Mouse (Mus musculus): Measurements from ENCODE around the gene Golm1. TPM values are rescaled to one million over a fixed set of nuclear protein-coding genes. Genes with fewer than 3 reads are reported as not detected.
A peak's percentile ranks its signal among the peaks of the same experiment; 100 is the strongest.

The Golm1 gene
- polyA plus RNA-seq, 2 experiments = 27.8 to 43.2 TPM

DNA sequence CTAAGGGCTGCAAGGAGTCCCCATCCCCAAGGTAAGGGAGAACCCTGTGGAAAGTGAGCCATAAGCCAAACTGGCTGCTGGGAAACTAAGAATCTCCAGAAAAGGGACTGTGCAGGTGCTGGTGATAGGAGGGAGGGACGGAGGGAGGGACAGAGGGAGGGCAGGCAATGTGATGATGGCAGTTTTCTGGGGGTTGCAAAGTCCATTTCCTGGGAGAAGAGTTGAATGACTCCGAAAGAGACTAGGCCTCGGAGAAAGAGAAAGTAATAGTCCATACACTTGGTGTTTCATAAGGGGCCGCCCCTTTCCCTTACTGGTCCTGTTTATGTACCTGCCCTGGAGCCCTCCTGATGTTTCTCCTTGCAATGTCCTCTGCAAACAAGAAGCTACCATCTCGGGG is 21.1 kb downstream of the Golm1 start:
- no peak for ATAC-seq (ENCODE audit: low FRiP score, low read depth)
- peaks cover 2% of the 10 kb centered on the region for H3K36me3 ChIP-seq (ENCODE audit: control insufficient read depth, insufficient read depth, low read length)
- H3K27me3 ChIP-seq (ENCODE audit: control insufficient read depth, insufficient read depth, low read length) = no peaks in the 10 kb centered on the region
- no peak overlapping the region for H3K9ac ChIP-seq (ENCODE audit: low read depth, low read length, severe bottlenecking)
- TF ChIP-seq POLR2A (IDR thresholded peaks at IDR 0.05; ENCODE audit: borderline replicate concordance, extremely low read depth, insufficient read depth, insufficient read length) = no peak
- no peaks in the 10 kb centered on the region for H3K9me3 ChIP-seq (ENCODE audit: control insufficient read depth, low read length)
- 89% methylated on average over 5 of the region's 5 CpGs for WGBS
- H3K4me2 ChIP-seq (replicated peaks; ENCODE audit: low read depth, low read length, severe bottlenecking) = no peak overlapping the region
- DNase-seq (ENCODE audit: low spot score) = no peak
- 0 out of 2 replicates have a peak, but pooled peaks cover 3% of the 10 kb centered on the region for H3K4me1 ChIP-seq (ENCODE audit: control insufficient read depth, insufficient read depth, low read length)
- no peak overlapping the region for H3K4me3 ChIP-seq (replicated peaks; ENCODE audit: low read length)
- H3K27ac ChIP-seq (replicated peaks; ENCODE audit: low read depth, low read length) = no peak overlapping the region

DNA sequence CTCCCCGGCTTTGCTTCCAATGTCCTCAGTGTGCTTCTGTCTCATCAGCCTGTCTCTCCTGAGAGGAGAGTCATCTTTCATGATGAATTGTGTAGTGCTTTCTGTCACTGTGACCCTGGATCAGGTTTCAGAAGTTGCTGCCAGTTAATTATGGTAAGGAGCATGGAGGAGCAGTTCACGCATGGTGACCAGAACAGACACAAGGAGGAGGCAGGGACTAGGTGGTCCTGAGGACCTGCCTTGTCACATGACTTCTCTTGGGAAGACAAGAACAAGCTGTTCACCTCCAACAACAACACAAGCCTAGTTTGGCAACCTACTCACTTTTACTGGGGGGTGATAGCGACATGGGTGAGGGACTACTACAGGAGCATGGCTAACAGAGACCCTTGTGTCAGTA is 22.5 kb downstream of the Golm1 start:
- ATAC-seq (ENCODE audit: low FRiP score, low read depth) (no peak), DNase-seq (ENCODE audit: low spot score) (no peak)
- H3K4me2 ChIP-seq (replicated peaks; ENCODE audit: low read depth, low read length, severe bottlenecking) = no peak overlapping the region
- no peaks in the 10 kb centered on the region for H3K9me3 ChIP-seq (ENCODE audit: control insufficient read depth, low read length)
- no peak overlapping the region for H3K9ac ChIP-seq (ENCODE audit: low read depth, low read length, severe bottlenecking)
- WGBS = 64% methylated on average over 3 of the region's 3 CpGs
- no peaks in the 10 kb centered on the region for H3K27me3 ChIP-seq (ENCODE audit: control insufficient read depth, insufficient read depth, low read length)
- H3K36me3 ChIP-seq (ENCODE audit: control insufficient read depth, insufficient read depth, low read length) = peaks cover 14% of the 10 kb centered on the region
- H3K4me3 ChIP-seq (replicated peaks; ENCODE audit: low read length) = no peak overlapping the region
- no peak for TF ChIP-seq POLR2A (IDR thresholded peaks at IDR 0.05; ENCODE audit: borderline replicate concordance, extremely low read depth, insufficient read depth, insufficient read length)
- no peak overlapping the region; the same call in 1 of the 2 replicates for H3K27ac ChIP-seq (replicated peaks; ENCODE audit: low read depth, low read length)
- 0 out of 2 replicates have a peak, but pooled peaks cover 3% of the 10 kb centered on the region for H3K4me1 ChIP-seq (ENCODE audit: control insufficient read depth, insufficient read depth, low read length)

GRCm38 (mm10) chr13:59652651-59653050 is 23.0 kb downstream of the Golm1 start:
- DNase-seq (ENCODE audit: low spot score) (peak; percentile 45), ATAC-seq (ENCODE audit: low FRiP score, low read depth) (peak; percentile 61; the same call in 1 of the 2 replicates)
- H3K9me3 ChIP-seq (ENCODE audit: control insufficient read depth, low read length) = no peaks in the 10 kb centered on the region
- H3K27ac ChIP-seq (replicated peaks; ENCODE audit: low read depth, low read length) = no peak overlapping the region
- H3K36me3 ChIP-seq (ENCODE audit: control insufficient read depth, insufficient read depth, low read length) = peaks cover 17% of the 10 kb centered on the region
- H3K4me3 ChIP-seq (replicated peaks; ENCODE audit: low read length) = no peak overlapping the region
- H3K4me1 ChIP-seq (ENCODE audit: control insufficient read depth, insufficient read depth, low read length) = 0 out of 2 replicates have a peak, but pooled peaks cover 3% of the 10 kb centered on the region
- H3K9ac ChIP-seq (ENCODE audit: low read depth, low read length, severe bottlenecking) = no peak overlapping the region
- 69% methylated on average over 5 of the region's 5 CpGs for WGBS
- no peak overlapping the region for H3K4me2 ChIP-seq (replicated peaks; ENCODE audit: low read depth, low read length, severe bottlenecking)
- TF ChIP-seq POLR2A (IDR thresholded peaks at IDR 0.05; ENCODE audit: borderline replicate concordance, extremely low read depth, insufficient read depth, insufficient read length) = no peak
- H3K27me3 ChIP-seq (ENCODE audit: control insufficient read depth, insufficient read depth, low read length) = no peaks in the 10 kb centered on the region

DNA sequence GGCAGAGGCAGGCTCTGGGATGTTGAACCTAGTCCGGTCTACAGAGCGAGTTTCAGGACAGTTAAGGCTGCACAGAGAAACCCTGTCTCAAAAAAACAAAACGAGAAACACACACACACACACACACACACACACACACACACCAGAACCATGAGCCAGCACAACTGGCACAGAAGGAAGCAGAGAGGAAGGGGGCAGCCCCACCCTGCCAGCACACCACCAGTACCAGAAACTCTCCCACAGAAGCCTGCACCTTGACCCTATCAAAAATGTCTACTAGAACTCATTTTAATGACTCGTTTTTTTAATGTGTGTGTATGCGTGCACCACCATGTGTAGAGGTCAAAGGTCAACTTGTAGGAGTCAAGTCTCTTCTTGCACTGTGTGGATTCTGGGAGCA is 25.8 kb downstream of the Golm1 start:
- TF ChIP-seq POLR2A (IDR thresholded peaks at IDR 0.05; ENCODE audit: borderline replicate concordance, extremely low read depth, insufficient read depth, insufficient read length) = no peak
- no peaks in the 10 kb centered on the region for H3K4me1 ChIP-seq (ENCODE audit: control insufficient read depth, insufficient read depth, low read length)
- H3K4me3 ChIP-seq (replicated peaks; ENCODE audit: low read length) = no peak overlapping the region
- H3K9ac ChIP-seq (ENCODE audit: low read depth, low read length, severe bottlenecking) = no peak overlapping the region
- no peaks in the 10 kb centered on the region for H3K9me3 ChIP-seq (ENCODE audit: control insufficient read depth, low read length)
- H3K4me2 ChIP-seq (replicated peaks; ENCODE audit: low read depth, low read length, severe bottlenecking) = no peak overlapping the region
- DNase-seq (ENCODE audit: low spot score) = no peak
- no peaks in the 10 kb centered on the region for H3K27me3 ChIP-seq (ENCODE audit: control insufficient read depth, insufficient read depth, low read length)
- H3K27ac ChIP-seq (replicated peaks; ENCODE audit: low read depth, low read length) = no peak overlapping the region
- peaks cover 19% of the 10 kb centered on the region for H3K36me3 ChIP-seq (ENCODE audit: control insufficient read depth, insufficient read depth, low read length)
- WGBS = 62% methylated on average over 5 of the region's 5 CpGs
- ATAC-seq (ENCODE audit: low FRiP score, low read depth) = no peak

DNA sequence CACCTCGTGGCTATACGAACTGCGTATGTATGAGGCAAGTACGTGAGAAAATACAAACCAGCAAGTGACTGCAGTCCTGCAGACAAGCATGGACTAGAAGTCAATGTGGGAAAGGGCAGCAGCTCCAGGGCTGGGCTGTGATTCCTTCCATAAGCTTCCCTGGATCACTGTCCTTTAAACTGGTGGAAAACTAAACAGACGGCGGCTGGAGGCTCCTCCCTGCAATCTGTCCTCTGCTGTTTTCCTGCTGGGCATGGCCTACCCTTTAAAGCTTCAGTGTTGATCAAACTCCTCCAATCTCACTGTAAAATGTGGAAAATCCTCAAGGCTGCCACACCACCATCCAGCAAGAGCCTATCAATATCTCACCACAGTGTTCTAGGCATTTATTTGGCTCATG is 27.0 kb downstream of the Golm1 start:
- H3K4me3 ChIP-seq (replicated peaks; ENCODE audit: low read length) = no peak overlapping the region
- TF ChIP-seq POLR2A (IDR thresholded peaks at IDR 0.05; ENCODE audit: borderline replicate concordance, extremely low read depth, insufficient read depth, insufficient read length) = no peak
- no peaks in the 10 kb centered on the region for H3K9me3 ChIP-seq (ENCODE audit: control insufficient read depth, low read length)
- H3K27me3 ChIP-seq (ENCODE audit: control insufficient read depth, insufficient read depth, low read length) = no peaks in the 10 kb centered on the region
- ATAC-seq (ENCODE audit: low FRiP score, low read depth) (no peak), DNase-seq (ENCODE audit: low spot score) (no peak)
- H3K36me3 ChIP-seq (ENCODE audit: control insufficient read depth, insufficient read depth, low read length) = peaks cover 20% of the 10 kb centered on the region
- WGBS = 86% methylated on average over 6 of the region's 6 CpGs
- no peak overlapping the region for H3K27ac ChIP-seq (replicated peaks; ENCODE audit: low read depth, low read length)
- H3K9ac ChIP-seq (ENCODE audit: low read depth, low read length, severe bottlenecking) = no peak overlapping the region
- no peak overlapping the region for H3K4me2 ChIP-seq (replicated peaks; ENCODE audit: low read depth, low read length, severe bottlenecking)
- H3K4me1 ChIP-seq (ENCODE audit: control insufficient read depth, insufficient read depth, low read length) = no peaks in the 10 kb centered on the region

DNA sequence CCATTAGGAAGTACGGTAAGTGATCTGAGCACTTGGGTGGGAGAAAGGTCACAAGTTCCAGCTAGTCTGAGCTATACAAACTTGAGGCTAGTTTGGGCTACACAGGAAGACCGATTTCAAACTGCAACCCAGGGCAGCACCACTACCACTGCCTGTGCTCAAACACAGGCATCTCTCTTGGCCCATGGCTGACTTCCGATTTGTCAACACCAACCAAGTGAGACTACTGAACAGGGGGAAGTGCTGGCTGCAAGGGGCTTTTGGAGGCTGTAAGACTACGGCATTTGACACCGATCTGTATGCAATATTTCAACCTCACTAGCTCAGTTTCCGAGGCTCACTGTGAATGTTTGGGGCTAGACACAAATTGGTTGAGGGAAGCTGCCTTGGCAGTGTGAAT is 28.1 kb downstream of the Golm1 start:
- H3K9ac ChIP-seq (ENCODE audit: low read depth, low read length, severe bottlenecking) = no peak overlapping the region
- H3K27me3 ChIP-seq (ENCODE audit: control insufficient read depth, insufficient read depth, low read length) = no peaks in the 10 kb centered on the region
- DNase-seq (ENCODE audit: low spot score) (no peak), ATAC-seq (ENCODE audit: low FRiP score, low read depth) (no peak)
- no peak overlapping the region for H3K4me2 ChIP-seq (replicated peaks; ENCODE audit: low read depth, low read length, severe bottlenecking)
- no peaks in the 10 kb centered on the region for H3K9me3 ChIP-seq (ENCODE audit: control insufficient read depth, low read length)
- H3K36me3 ChIP-seq (ENCODE audit: control insufficient read depth, insufficient read depth, low read length) = peaks cover 20% of the 10 kb centered on the region
- 85% methylated on average over 6 of the region's 6 CpGs for WGBS
- H3K4me3 ChIP-seq (replicated peaks; ENCODE audit: low read length) = no peak overlapping the region
- no peaks in the 10 kb centered on the region for H3K4me1 ChIP-seq (ENCODE audit: control insufficient read depth, insufficient read depth, low read length)
- H3K27ac ChIP-seq (replicated peaks; ENCODE audit: low read depth, low read length) = no peak overlapping the region
- no peak for TF ChIP-seq POLR2A (IDR thresholded peaks at IDR 0.05; ENCODE audit: borderline replicate concordance, extremely low read depth, insufficient read depth, insufficient read length)

Data from limb, embryonic 14.5 days (tissue).